Mouse (Mus musculus): ENCODE data around the gene Smok3c.
"Not testable (repeated sequence)": the region's sequence is repeated elsewhere in the genome, so short reads cannot be mapped to it uniquely, and the experiment has no call there.

Gene Smok3c

GRCm38 (mm10) chr5:138052894-138053293, at the start of gene Smok3c:
TSS of gene Smok3c (plus strand) at chr5:138053194.
- not testable (repeated sequence) for DNase-seq (ENCODE audit: low spot score in 2 of 2)

- DNase-seq (ENCODE audit: low spot score in 2 of 2), result no peak
Measured at GRCm38 (mm10) chr5:138009437-138009836, 43.6 kb upstream of the Smok3c start.

GRCm38 (mm10) chr5:138012382-138012781, 40.6 kb upstream of the Smok3c start:
- DNase-seq (ENCODE audit: low spot score in 2 of 2), result no peak

GRCm38 (mm10) chr5:138016530-138016929, 36.5 kb upstream of the Smok3c start:
- DNase-seq (ENCODE audit: low spot score in 2 of 2), result no peak

- no peak for DNase-seq (ENCODE audit: low spot score in 2 of 2)
Measured at GRCm38 (mm10) chr5:138016997-138017396, 36.0 kb upstream of the Smok3c start.

- not testable (repeated sequence) for DNase-seq (ENCODE audit: low spot score in 2 of 2)
Measured at GRCm38 (mm10) chr5:138019577-138019976, 33.4 kb upstream of the Smok3c start.

GRCm38 (mm10) chr5:138020961-138021479, 32.0 kb upstream of the Smok3c start, which contains the start of the genes Smok3a and Smok3b:
TSS of gene Smok3a (plus strand) at chr5:138021261.
TSS of gene Smok3b (plus strand) at chr5:138021429.
- DNase-seq (ENCODE audit: low spot score in 2 of 2), result not testable (repeated sequence)

- DNase-seq (ENCODE audit: low spot score in 2 of 2), result no peak
Measured at GRCm38 (mm10) chr5:138073803-138074202, 20.8 kb downstream of the Smok3c start.

GRCm38 (mm10) chr5:138075684-138076083, 22.7 kb downstream of the Smok3c start:
- DNase-seq (ENCODE audit: low spot score in 2 of 2), result no peak

- DNase-seq (ENCODE audit: low spot score in 2 of 2), result no peak
Measured at GRCm38 (mm10) chr5:138076148-138076547, 23.2 kb downstream of the Smok3c start.

GRCm38 (mm10) chr5:138080456-138080855, 27.5 kb downstream of the Smok3c start:
- DNase-seq (ENCODE audit: low spot score in 2 of 2), result no peak

- DNase-seq (ENCODE audit: low spot score in 2 of 2), result no peak
Measured at GRCm38 (mm10) chr5:138081446-138081845, 28.5 kb downstream of the Smok3c start.

- no peak for DNase-seq (ENCODE audit: low spot score in 2 of 2)
Measured at GRCm38 (mm10) chr5:138083318-138083900, 30.4 kb downstream of the Smok3c start.

GRCm38 (mm10) chr5:138083936-138084335, 30.9 kb downstream of the Smok3c start:
- no peak for DNase-seq (ENCODE audit: low spot score in 2 of 2)

GRCm38 (mm10) chr5:138084507-138084906, 31.5 kb downstream of the Smok3c start:
- no peak for DNase-seq (ENCODE audit: low spot score in 2 of 2)

GRCm38 (mm10) chr5:138084996-138085395, 32.0 kb downstream of the Smok3c start, which contains the start of gene Zkscan1:
TSS of gene Zkscan1 (plus strand) at chr5:138085084.
- DNase-seq (ENCODE audit: low spot score in 2 of 2), result peak; percentile 80 to 84

- no peak for DNase-seq (ENCODE audit: low spot score in 2 of 2)
Measured at GRCm38 (mm10) chr5:138085421-138085911, 32.5 kb downstream of the Smok3c start.

- no peak for DNase-seq (ENCODE audit: low spot score in 2 of 2)
Measured at GRCm38 (mm10) chr5:138086842-138087241, 33.8 kb downstream of the Smok3c start.

GRCm38 (mm10) chr5:138088366-138088765, 35.4 kb downstream of the Smok3c start:
- DNase-seq (ENCODE audit: low spot score in 2 of 2), result no peak

- no peak for DNase-seq (ENCODE audit: low spot score in 2 of 2)
Measured at GRCm38 (mm10) chr5:138089108-138089551, 36.1 kb downstream of the Smok3c start.

GRCm38 (mm10) chr5:138090271-138090670, 37.3 kb downstream of the Smok3c start:
- no peak for DNase-seq (ENCODE audit: low spot score in 2 of 2)

GRCm38 (mm10) chr5:138090737-138091136, 37.7 kb downstream of the Smok3c start:
- no peak for DNase-seq (ENCODE audit: low spot score in 2 of 2)

- DNase-seq (ENCODE audit: low spot score in 2 of 2), result no peak
Measured at GRCm38 (mm10) chr5:138092771-138093170, 39.8 kb downstream of the Smok3c start.
